Mouse (Mus musculus) MN1 (cell line): ENCODE measurements around the gene Gm17174.
"Not testable (repeated sequence)": the region's sequence is repeated elsewhere in the genome, so short reads cannot be mapped to it uniquely, and the experiment has no call there.

Experiments used
- DNase-seq: peaks from one replicate; pipeline ENCODE4 v3.0.0-alpha.2; 2016; ENCODE audit warnings: low spot score

Gm17174 gene

GRCm38 (mm10) chr14:51592039-51592438 is at the start of gene Gm17174:
Gene Gm17174, minus strand, starts transcription at chr14:51592139.
- not testable (repeated sequence) for DNase-seq

GRCm38 (mm10) chr14:51635566-51635965 is 43.6 kb upstream of the Gm17174 start, which contains the start of gene Gm4181:
Gene Gm4181, minus strand, starts transcription at chr14:51635666.
- not testable (repeated sequence) for DNase-seq

DNA sequence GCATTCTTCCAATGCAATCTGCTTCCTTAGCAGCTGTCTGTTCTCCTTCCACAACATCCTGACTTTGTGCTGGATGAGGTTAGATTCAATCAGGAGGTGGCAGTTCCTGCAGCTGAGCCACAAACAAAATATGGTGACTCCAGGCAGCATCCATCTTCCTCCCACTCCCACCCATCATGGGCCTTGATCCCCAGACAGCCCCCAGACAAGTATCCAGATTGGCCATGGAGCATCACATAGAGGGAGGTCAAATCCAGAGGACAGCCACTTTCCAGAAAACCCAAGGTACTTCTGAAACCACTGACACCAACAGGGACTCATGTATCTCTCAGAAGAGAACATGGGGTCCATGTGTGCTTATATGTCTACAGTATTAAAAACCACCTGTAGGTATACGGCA is 40.5 kb upstream of the Gm17174 start:
- not testable (repeated sequence) for DNase-seq

GRCm38 (mm10) chr14:51611210-51611609 is 19.3 kb upstream of the Gm17174 start, which contains the start of gene Gm17078:
Gene Gm17078, minus strand, starts transcription at chr14:51611310.
- no peak for DNase-seq

DNA sequence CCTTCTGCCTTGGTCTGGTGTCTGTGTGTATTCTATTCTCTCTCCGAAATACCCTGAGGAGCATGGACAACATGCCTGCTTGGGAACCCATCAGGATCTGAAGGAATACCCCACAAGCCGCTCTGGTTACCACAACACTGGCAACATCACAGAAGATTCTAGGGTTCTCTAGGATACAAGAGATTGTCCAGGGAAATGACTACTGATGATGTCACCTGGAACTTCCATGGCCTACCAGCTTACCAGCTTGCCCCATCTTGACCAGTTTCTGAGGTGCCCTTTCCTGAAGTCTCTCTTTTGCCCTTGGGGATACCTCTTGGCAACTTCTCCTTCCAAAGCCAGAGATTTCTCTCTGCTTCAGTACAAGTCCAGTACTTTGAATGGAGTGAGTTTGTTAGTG is 18.0 kb downstream of the Gm17174 start, which contains the start of gene Gm17175:
Gm17175 (minus strand) TSS at position 101 of the 400 bp plus-strand sequence.
- not testable (repeated sequence) for DNase-seq

GRCm38 (mm10) chr14:51552490-51552889 is 39.4 kb downstream of the Gm17174 start, which contains the start of gene Gm5622:
Gene Gm5622, plus strand, starts transcription at chr14:51552790.
- no peak for DNase-seq
